Mouse (Mus musculus) MEL (cell line): ENCODE data around the gene Ndufs4. TPM values are rescaled to one million over a fixed set of nuclear protein-coding genes. Genes with fewer than 3 reads are reported as not detected.

ENCODE experiments used
- DNase-seq: peaks from one replicate; pipeline ENCODE4 v3.0.0; 2011; ENCODE audit warnings: low read depth, low spot score
- H3K27ac ChIP-seq: 2 replicates; pipeline ENCODE4 v1.5.1; 2012; ENCODE audit warnings: low read depth, mild to moderate bottlenecking, control low read depth, low read length, moderate library complexity; ENCODE audit not compliant: control insufficient read depth
- H3K27me3 ChIP-seq, 2 experiments: fragments of 150-350 bp in 1 of 2; sonication (generic) in 1 of 2; 2 replicates each; pipeline ENCODE4 v1.6.1; 2012; ENCODE audit warnings: low read length in 2 of 2, mild to moderate bottlenecking in 2 of 2, improper control_type of control experiment in 1 of 2, moderate library complexity in 1 of 2; ENCODE audit not compliant: insufficient read depth in 2 of 2, control insufficient read depth in 1 of 2
- H3K36me3 ChIP-seq, 2 experiments: 2 replicates each; pipeline ENCODE4 v1.6.1; 2012 to 2014; ENCODE audit warnings: low read length in 2 of 2, improper control_type of control experiment in 1 of 2, inconsistent platforms in 1 of 2, mild to moderate bottlenecking in 1 of 2; ENCODE audit not compliant: insufficient read depth in 2 of 2, control insufficient read depth in 1 of 2
- H3K4me1 ChIP-seq, 2 experiments: fragments of 150-350 bp in 1 of 2; sonication (generic) in 1 of 2; 2 replicates each; pipeline ENCODE4 v1.6.1; 2012; ENCODE audit warnings: low read length in 2 of 2, improper control_type of control experiment in 1 of 2, mild to moderate bottlenecking in 1 of 2; ENCODE audit not compliant: insufficient read depth in 2 of 2, control insufficient read depth in 1 of 2
- H3K4me3 ChIP-seq, 2 experiments: fragments of 150-350 bp in 1 of 2; sonication (generic) in 1 of 2; 2 replicates each; pipeline ENCODE4 v1.5.1; 2012; ENCODE audit warnings: low read depth in 2 of 2, low read length in 2 of 2, mild to moderate bottlenecking in 2 of 2, moderate library complexity in 2 of 2, control low read depth in 1 of 2, improper control_type of control experiment in 1 of 2; ENCODE audit not compliant: control insufficient read depth in 1 of 2, insufficient read depth in 1 of 2
- H3K79me2 ChIP-seq: 2 replicates; pipeline ENCODE4 v1.6.1; 2012; ENCODE audit warnings: mild to moderate bottlenecking, low read length, moderate library complexity; ENCODE audit not compliant: control insufficient read depth, poor library complexity, insufficient read depth
- H3K9ac ChIP-seq: 2 replicates; pipeline ENCODE4 v1.6.1; 2012; ENCODE audit warnings: low read depth, mild to moderate bottlenecking, control low read depth, low read length, moderate library complexity; ENCODE audit not compliant: control insufficient read depth, poor library complexity, severe bottlenecking
- H3K9me3 ChIP-seq: fragments of 150-350 bp; sonication (generic); replicated peaks from 2 replicates; pipeline ENCODE4 v1.6.1; 2012; ENCODE audit warnings: mild to moderate bottlenecking, low read length, improper control_type of control experiment, moderate library complexity; ENCODE audit not compliant: insufficient read depth
- BHLHE40 ChIP-seq: IDR thresholded peaks from 2 replicates; pipeline ENCODE4 v1.6.1; 2012; ENCODE audit warnings: low read depth, mild to moderate bottlenecking, inconsistent platforms, low read length, improper control_type of control experiment, borderline replicate concordance
- CTCF ChIP-seq, 3 experiments: IDR thresholded peaks in 2 of 3; conservative IDR thresholded peaks in 1 of 3; 2 replicates each; pipeline ENCODE4 v1.5.1; 2011 to 2012; ENCODE audit warnings: low read length in 3 of 3, low read depth in 2 of 3, mild to moderate bottlenecking in 2 of 3, improper control_type of control experiment in 1 of 3, inconsistent platforms in 1 of 3, mixed read lengths in 1 of 3, moderate library complexity in 1 of 3; ENCODE audit not compliant: control insufficient read depth in 1 of 3, insufficient read depth in 1 of 3, poor library complexity in 1 of 3, severe bottlenecking in 1 of 3
- EP300 ChIP-seq, 2 experiments: IDR thresholded peaks; 2 replicates each; pipeline ENCODE4 v1.6.1; 2011; ENCODE audit warnings: improper control_type of control experiment in 2 of 2, low read length in 2 of 2, low read depth in 1 of 2, mild to moderate bottlenecking in 1 of 2
- ETS1 ChIP-seq: IDR thresholded peaks from 2 replicates; pipeline ENCODE4 v1.6.1; 2012; ENCODE audit warnings: low read depth, mild to moderate bottlenecking, inconsistent platforms, low read length, improper control_type of control experiment, moderate library complexity
- GATA1 ChIP-seq: IDR thresholded peaks from 2 replicates; pipeline ENCODE4 v1.6.1; 2011; ENCODE audit warnings: low read depth, low read length, improper control_type of control experiment
- HCFC1 ChIP-seq: IDR thresholded peaks from 2 replicates; pipeline ENCODE4 v1.6.1; 2012; ENCODE audit warnings: low read depth, mild to moderate bottlenecking, inconsistent platforms, low read length, improper control_type of control experiment, moderate library complexity
- MAFK ChIP-seq: IDR thresholded peaks from 2 replicates; pipeline ENCODE4 v1.6.1; 2011; ENCODE audit warnings: low read depth, mild to moderate bottlenecking, low read length, improper control_type of control experiment, borderline replicate concordance
- MAZ ChIP-seq: IDR thresholded peaks from 2 replicates; pipeline ENCODE4 v1.6.1; 2012; ENCODE audit warnings: low read depth, mild to moderate bottlenecking, inconsistent platforms, low read length, improper control_type of control experiment
- POLR2AphosphoS2 ChIP-seq: IDR thresholded peaks from 2 replicates; pipeline ENCODE4 v1.6.1; 2011; ENCODE audit warnings: low read length, improper control_type of control experiment
- RAD21 ChIP-seq: IDR thresholded peaks from 2 replicates; pipeline ENCODE4 v1.6.1; 2011; ENCODE audit warnings: mild to moderate bottlenecking, low read depth, low read length, improper control_type of control experiment
- SMC3 ChIP-seq: IDR thresholded peaks from 2 replicates; pipeline ENCODE4 v1.6.1; 2011; ENCODE audit warnings: low read depth, low read length, improper control_type of control experiment
- TBP ChIP-seq: IDR thresholded peaks from 2 replicates; pipeline ENCODE4 v1.8.0; 2011; ENCODE audit warnings: low read depth, low read length, improper control_type of control experiment
- TCF12 ChIP-seq: IDR thresholded peaks from 2 replicates; pipeline ENCODE4 v1.6.1; 2014; ENCODE audit warnings: low read depth, mild to moderate bottlenecking, inconsistent platforms, low read length, improper control_type of control experiment, moderate library complexity
- USF1 ChIP-seq: IDR thresholded peaks from 2 replicates; pipeline ENCODE4 v1.6.1; 2014; ENCODE audit warnings: low read depth, mild to moderate bottlenecking, inconsistent platforms, low read length, improper control_type of control experiment, moderate library complexity
- ZC3H11A ChIP-seq: IDR thresholded peaks from 2 replicates; pipeline ENCODE4 v1.6.1; 2012; ENCODE audit warnings: low read depth, mild to moderate bottlenecking, inconsistent platforms, low read length, improper control_type of control experiment
- ZMIZ1 ChIP-seq: IDR thresholded peaks from 2 replicates; pipeline ENCODE4 v1.6.1; 2012; ENCODE audit warnings: low read depth, mild to moderate bottlenecking, inconsistent platforms, low read length, improper control_type of control experiment, moderate library complexity
- ZNF384 ChIP-seq: IDR thresholded peaks from 2 replicates; pipeline ENCODE4 v1.6.1; 2012; ENCODE audit warnings: low read depth, mild to moderate bottlenecking, inconsistent platforms, low read length, improper control_type of control experiment
- polyA plus RNA-seq, 2 experiments: library from polyadenylated mRNA; stranded (reverse) in 1 of 2; unstranded in 1 of 2; fragments of >175 nt in 1 of 2; fragments of >200 nt in 1 of 2; gene quantifications; 2 replicates each; pipeline versions ENCODE4 v1.2.1 to v1.2.4; 2012; ENCODE audit warnings: low replicate concordance in 2 of 2, low read depth in 1 of 2; ENCODE audit not compliant: insufficient read length in 2 of 2, insufficient read depth in 1 of 2, missing spikeins in 1 of 2
- total RNA-seq: library from RNA; depleted of rRNA; stranded (reverse); fragments of 300-350 nt; gene quantifications from 2 replicates; pipeline ENCODE4 v1.2.3, GENCODE M21; 2012

The Ndufs4 gene
- total and polyA plus RNA-seq, 3 experiments: 76.8 to 176 TPM; not detected in 1

- no peak overlapping the region for H3K4me3 ChIP-seq
- TF ChIP-seq USF1 (no peak), GATA1 (no peak), TBP (no peak), ETS1 (no peak), RAD21 (no peak), MAFK (no peak), POLR2AphosphoS2 (no peak), ZC3H11A (no peak), BHLHE40 (no peak), MAZ (no peak), ZMIZ1 (no peak), TCF12 (no peak)
- TF ChIP-seq, all 39 proteins: peak for 0
- Histone ChIP-seq H3K79me2 (no peaks in the 10 kb centered on the region), H3K4me1 (no peaks in the 10 kb centered on the region), H3K27me3 (peaks cover 0 to 5% of the 10 kb centered on the region in 2 experiments; a peak in 2 of 4 replicates), H3K27ac (no peak overlapping the region), H3K9me3 (no peaks in the 10 kb centered on the region), H3K36me3 (no peaks in the 10 kb centered on the region), H3K9ac (no peak overlapping the region)
- DNase-seq: no peak
These were observed 9.2 kb upstream of the Ndufs4 start for GRCm38 (mm10) chr13:114397281-114397680.

DNA sequence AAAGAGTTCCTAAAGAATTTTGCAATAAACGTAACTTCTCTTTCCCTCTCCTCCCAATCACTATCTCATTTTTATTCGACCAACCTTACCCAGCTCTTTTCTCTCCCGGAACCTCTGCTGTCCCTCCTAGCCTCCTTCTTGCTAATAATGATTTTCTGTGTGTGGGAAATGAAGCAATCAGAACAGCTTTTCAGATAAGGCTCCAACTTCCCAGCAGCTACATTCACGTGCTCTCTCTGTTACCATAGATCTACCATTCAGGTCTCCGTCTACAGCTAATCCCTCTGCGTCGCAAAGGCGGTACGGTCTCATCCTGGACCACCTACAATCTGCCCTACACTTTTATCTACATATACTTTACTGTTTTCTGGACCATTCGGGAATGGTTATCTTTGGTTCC lies 8.8 kb upstream of the Ndufs4 start:
- Histone ChIP-seq H3K4me1 (no peaks in the 10 kb centered on the region), H3K27me3 (peaks cover 0 to 8% of the 10 kb centered on the region in 2 experiments; a peak in 2 of 4 replicates), H3K9me3 (no peaks in the 10 kb centered on the region), H3K36me3 (no peaks in the 10 kb centered on the region), H3K27ac (no peak overlapping the region), H3K79me2 (no peaks in the 10 kb centered on the region), H3K4me3 (no peak overlapping the region), H3K9ac (no peak overlapping the region)
- no peak for TF ChIP-seq HCFC1
- no peak for TF ChIP-seq CTCF (IDR thresholded peaks at IDR 0.05 in 2 of 3, conservative IDR thresholded peaks at IDR 0.05 in 1 of 3; ENCODE audit: control insufficient read depth in 1 of 3, insufficient read depth in 1 of 3, low read depth in 2 of 3, low read length in 3 of 3, poor library complexity in 1 of 3, severe bottlenecking in 1 of 3)
- no peak for TF ChIP-seq POLR2AphosphoS2
- TF ChIP-seq ZNF384: no peak
- no peak for TF ChIP-seq SMC3
- TF ChIP-seq EP300 (IDR thresholded peaks at IDR 0.05; ENCODE audit: low read depth in 1 of 2, low read length in 2 of 2): no peak
- no peak for DNase-seq
